ENCODE assay signal across 8 mouse cellular contexts in the genomic region with DNA sequence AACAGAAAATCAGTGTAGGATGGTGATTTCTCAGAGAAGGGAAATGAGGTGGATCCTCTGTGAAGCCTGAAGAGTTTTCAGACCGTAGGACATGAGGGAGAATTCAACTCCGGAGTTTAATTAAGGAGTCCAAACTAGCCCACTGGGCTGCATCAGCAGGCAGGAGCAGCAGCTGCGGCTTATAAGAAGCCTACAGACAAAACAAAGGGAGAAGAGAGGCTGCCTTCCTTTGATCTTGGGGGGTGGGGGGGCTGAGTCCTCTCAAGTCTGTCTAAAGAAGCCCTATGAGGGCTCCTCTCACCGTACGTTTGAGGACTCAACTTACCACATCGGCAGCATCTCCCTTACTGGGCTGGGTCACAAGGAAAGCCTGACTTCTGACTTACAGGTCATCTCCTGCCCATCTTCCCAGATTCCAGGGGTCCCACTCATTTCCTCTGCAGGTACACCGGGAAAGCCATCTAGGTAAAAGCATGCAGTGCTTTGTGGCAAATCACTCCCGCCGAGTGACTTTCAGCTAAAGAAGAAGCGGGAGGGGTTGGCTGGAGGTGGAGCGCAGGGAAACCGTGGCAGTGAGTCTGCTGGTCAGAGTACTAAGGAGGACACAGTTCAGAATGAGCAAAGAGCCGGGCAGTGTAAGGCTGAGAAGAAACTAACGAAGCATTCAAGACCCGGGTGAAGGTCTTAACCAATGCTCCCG. TPM values are rescaled to one million over a fixed set of nuclear protein-coding genes. Genes with fewer than 3 reads are reported as not detected.
A peak's percentile ranks its signal among the peaks of the same experiment; 100 is the strongest.
DNase-seq lines count a peak whose midpoint lies in the region; ATAC-seq and TF ChIP-seq lines count a peak whose summit lies in the region.
"Had no signal": no experiment of that assay in that cellular context is flagged by ENCODE, and none has a peak within 500 bp of the region (broad histone marks: within the 10 kb centered on the region; RNA-seq: fewer than 3 reads in every experiment).

No protein-coding gene starts in this region.

- H3K9ac ChIP-seq in ES-E14 (ENCODE audit: insufficient read depth, low read depth, low read length, poor library complexity, severe bottlenecking) = peak overlapping the region; percentile 55
- no peak overlapping the region for H3K9ac ChIP-seq in intestine, embryonic 14.5 days (ENCODE audit: low read length)
- H3K9ac ChIP-seq in midbrain, embryonic 11.5 days (ENCODE audit: low read length) = peak overlapping the region; percentile 47

- in situ Hi-C loops in ES-E14 (cut with MboI; ENCODE audit: low sequenced_read_pairs in 2 of 2, unreplicated experiment in 2 of 2) = no loop called here

- no peak for ATAC-seq in intestine, embryonic 14.5 days (replicated peaks; ENCODE audit: low FRiP score, low TSS enrichment, low read depth)
- ATAC-seq in midbrain, embryonic 11.5 days (ENCODE audit: low FRiP score) = peak; percentile 74

- intact Hi-C loops in left cerebral cortex, postnatal 25 days (cut with DNase I) = no loop called here

- H3K27me3 ChIP-seq in intestine, embryonic 14.5 days (replicated peaks; ENCODE audit: control insufficient read depth, insufficient read depth, low read length) = no peaks in the 10 kb centered on the region
- H3K27me3 ChIP-seq in midbrain, embryonic 11.5 days (ENCODE audit: control insufficient read depth, insufficient read depth, low read length) = no peaks in the 10 kb centered on the region

- no peak for DNase-seq in ES-E14 (ENCODE audit: low read depth, low spot score)
- peak; percentile 59 for DNase-seq in embryo, embryonic 10.5 days (ENCODE audit: low spot score)
- DNase-seq in intestine, embryonic 14.5 days (ENCODE audit: low spot score) = peak; percentile 60
- peak; percentile 91 for DNase-seq in midbrain, embryonic 11.5 days (ENCODE audit: low spot score, missing footprints)
- no peak for DNase-seq in left cerebral cortex, postnatal 25 days (ENCODE audit: low spot score in 2 of 2)
- DNase-seq in Muller cell, postnatal 12 days (ENCODE audit: inconsistent ontology term) = no peak
- DNase-seq in thymus, postnatal 36 days = no peak
- DNase-seq: adrenal gland, postnatal 14 days had no signal

- H3K4me2 ChIP-seq in intestine, embryonic 14.5 days (ENCODE audit: low read length) = peak overlapping the region; percentile 16
- H3K4me2 ChIP-seq in midbrain, embryonic 11.5 days = peak overlapping the region; percentile 42

- no peak overlapping the region for H3K27ac ChIP-seq in ES-E14 (ENCODE audit: insufficient read depth, low read depth, low read length, poor library complexity, severe bottlenecking)
- H3K27ac ChIP-seq in intestine, embryonic 14.5 days (ENCODE audit: low read depth) = no peak overlapping the region
- peak overlapping the region; percentile 30; the same call in 1 of the 2 replicates for H3K27ac ChIP-seq in midbrain, embryonic 11.5 days (ENCODE audit: low read depth, low read length)

- no peaks in the 10 kb centered on the region for H3K9me3 ChIP-seq in ES-E14 (ENCODE audit: control insufficient read depth, insufficient read depth, low read depth, low read length)
- H3K9me3 ChIP-seq in intestine, embryonic 14.5 days (ENCODE audit: control insufficient read depth, low read length) = no peaks in the 10 kb centered on the region
- H3K9me3 ChIP-seq in midbrain, embryonic 11.5 days (ENCODE audit: control insufficient read depth, low read length) = no peaks in the 10 kb centered on the region

- H3K4me1 ChIP-seq in ES-E14 (ENCODE audit: control insufficient read depth in 2 of 2, insufficient read depth in 2 of 2, low read length in 2 of 2, poor library complexity in 1 of 2) = peaks cover 12 to 14% of the 10 kb centered on the region in 2 experiments; a peak in 3 of 4 replicates
- peaks cover 33% of the 10 kb centered on the region for H3K4me1 ChIP-seq in intestine, embryonic 14.5 days (replicated peaks; ENCODE audit: control insufficient read depth, insufficient read depth, low read length)
- peaks cover 17% of the 10 kb centered on the region for H3K4me1 ChIP-seq in midbrain, embryonic 11.5 days (ENCODE audit: control insufficient read depth, insufficient read depth, low read length)

- WGBS in intestine, embryonic 14.5 days = 17% methylated on average over 16 of the region's 16 CpGs
- 2% methylated on average over 16 of the region's 16 CpGs for WGBS in midbrain, embryonic 11.5 days

- peak overlapping the region; percentile 10 to 27 for H3K4me3 ChIP-seq in ES-E14 (ENCODE audit: insufficient read depth in 1 of 2, low read depth in 1 of 2, low read length in 2 of 2, poor library complexity in 1 of 2, severe bottlenecking in 1 of 2)
- no peak overlapping the region for H3K4me3 ChIP-seq in intestine, embryonic 14.5 days (ENCODE audit: low read depth, low read length)
- H3K4me3 ChIP-seq in midbrain, embryonic 11.5 days (ENCODE audit: low read depth, low read length) = peak overlapping the region; percentile 13; the same call in 1 of the 2 replicates

- H3K36me3 ChIP-seq in ES-E14 (ENCODE audit: control insufficient read depth, insufficient read depth, low read length, poor library complexity, severe bottlenecking) = no peaks in the 10 kb centered on the region
- H3K36me3 ChIP-seq in intestine, embryonic 14.5 days (ENCODE audit: control insufficient read depth, insufficient read depth, low read length) = no peaks in the 10 kb centered on the region
- H3K36me3 ChIP-seq in midbrain, embryonic 11.5 days (ENCODE audit: control insufficient read depth, insufficient read depth, low read length) = no peaks in the 10 kb centered on the region

TF ChIP-seq in ES-E14, 5 proteins besides CTCF, POLR2A, EP300 and RAD21:
- TF ChIP-seq ZNF384 (IDR thresholded peaks at IDR 0.05; ENCODE audit: low read depth, low read length) (no peak), ZC3H11A (IDR thresholded peaks at IDR 0.05; ENCODE audit: borderline replicate concordance, low read depth, low read length) (no peak), HCFC1 (IDR thresholded peaks at IDR 0.05; ENCODE audit: borderline replicate concordance, insufficient read depth, low read length) (no peak), MAFK (IDR thresholded peaks at IDR 0.05; ENCODE audit: insufficient read depth, low read depth, low read length) (no peak), CHD2 (IDR thresholded peaks at IDR 0.05; ENCODE audit: low read depth, low read length) (no peak)

RNA-seq across cellular contexts. Expression of a gene that starts 13.2 kb away (rescaled TPM):
- 29.2 and 29.9 TPM in 2 replicates for total RNA-seq in ES-E14 (2012; rRNA removed)
- 13.7 and 14.3 TPM in 2 replicates for polyA plus RNA-seq in intestine, embryonic 14.5 days (2014; fragmentation: Nextera tagmentation; extraction: Ambion mirVana)
- 16.5 and 16.9 TPM in 2 replicates for polyA plus RNA-seq in midbrain, embryonic 11.5 days (2014; fragmentation: Nextera tagmentation; extraction: Ambion mirVana)
- 10 to 100 TPM; 49.4 to 52.5 TPM for total RNA-seq in left cerebral cortex, postnatal 25 days (2021)

RNA-seq across cellular contexts. Expression of a gene that starts 13.3 kb away (rescaled TPM):
- total RNA-seq in ES-E14 (2012; rRNA removed) = 513 and 583 TPM in 2 replicates
- 448 and 458 TPM in 2 replicates for polyA plus RNA-seq in intestine, embryonic 14.5 days (2014; fragmentation: Nextera tagmentation; extraction: Ambion mirVana)
- 414 and 426 TPM in 2 replicates for polyA plus RNA-seq in midbrain, embryonic 11.5 days (2014; fragmentation: Nextera tagmentation; extraction: Ambion mirVana)
- total RNA-seq in left cerebral cortex, postnatal 25 days (2021) = 100 to 1,000 TPM; 221 to 233 TPM

Comparison
In these comparisons a context has a peak if more than half of its experiments do, and no peak if none do; other contexts are left out.
1. DNase-seq: peak in embryo, embryonic 10.5 days (single experiment), intestine, embryonic 14.5 days (single experiment) and midbrain, embryonic 11.5 days (single experiment); none in ES-E14 (single experiment), left cerebral cortex, postnatal 25 days (0 of 2), Muller cell, postnatal 12 days (single experiment) and thymus, postnatal 36 days (0 of 2).